Comparison of ENCODE assay signal across 9 mouse cellular contexts in the genomic region with DNA sequence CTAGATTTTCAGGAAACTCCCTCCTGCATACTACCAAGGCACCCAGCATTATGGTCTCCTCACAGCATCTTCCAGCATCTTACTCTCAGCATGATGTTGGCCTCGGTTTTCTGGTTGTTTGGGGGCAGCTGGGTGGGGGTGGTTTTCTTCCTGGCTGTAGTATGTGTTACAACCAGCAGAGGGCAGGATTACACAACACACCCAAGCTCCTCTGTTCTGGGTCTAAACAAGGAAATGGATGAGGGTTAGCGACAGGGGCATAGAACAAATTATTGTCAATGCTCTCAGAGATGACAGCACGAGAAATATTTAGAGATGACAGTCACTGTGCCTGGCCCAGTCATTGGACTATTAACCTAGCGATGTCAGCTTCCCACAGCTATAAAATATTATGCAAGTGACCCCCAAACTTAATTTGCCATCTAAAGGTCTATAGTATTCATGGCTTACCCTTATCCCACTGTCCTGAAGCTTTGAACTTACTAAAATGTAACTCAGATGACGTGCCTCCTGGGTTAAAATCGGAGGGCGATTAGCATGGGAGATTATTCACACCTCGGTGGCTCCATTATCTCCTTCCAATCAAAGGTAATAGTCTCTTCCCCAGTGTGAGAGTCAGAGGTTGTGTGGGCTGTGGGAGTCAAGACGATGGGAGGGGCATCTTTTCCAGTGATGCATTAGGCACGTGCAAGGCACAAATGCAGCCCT. TPM values are rescaled to one million over a fixed set of nuclear protein-coding genes. Genes with fewer than 3 reads are reported as not detected.
DNase-seq lines count a peak whose midpoint lies in the region; ATAC-seq lines count a peak whose summit lies in the region.
"Had no signal": no experiment of that assay in that cellular context is flagged by ENCODE, and none has a peak within 500 bp of the region (broad histone marks: within the 10 kb centered on the region; RNA-seq: fewer than 3 reads in every experiment).

No protein-coding gene starts in this region.

- no peaks in the 10 kb centered on the region for H3K27me3 ChIP-seq in hindbrain, embryonic 10.5 days (ENCODE audit: insufficient read depth, poor library complexity, severe bottlenecking)

- no peak overlapping the region for H3K27ac ChIP-seq in hindbrain, embryonic 10.5 days

- peaks cover 5% of the 10 kb centered on the region; the same call in 1 of the 2 replicates for H3K4me1 ChIP-seq in hindbrain, embryonic 10.5 days (replicated peaks)

- ATAC-seq in cerebellum, adult (ENCODE audit: insufficient number of reproducible peaks, low FRiP score, low TSS enrichment): no peak; the same call in 1 of the 2 replicates

- WGBS in hindbrain, embryonic 10.5 days: 14% methylated on average over 10 of the region's 10 CpGs

- H3K36me3 ChIP-seq in hindbrain, embryonic 10.5 days: no peaks in the 10 kb centered on the region

- no peaks in the 10 kb centered on the region for H3K9me3 ChIP-seq in hindbrain, embryonic 10.5 days

- peak; percentile 58 for DNase-seq in cerebellum, adult 11 months
- peak; percentile 60 for DNase-seq in adrenal gland, postnatal 10 days
- DNase-seq in embryo, embryonic 9.5 days (ENCODE audit: extremely low spot score): peak; percentile 66
- DNase-seq in hindbrain, embryonic 10.5 days (ENCODE audit: low spot score): peak; percentile 58
- peak; percentile 47 for DNase-seq in layer of hippocampus, adult 11-12 months (ENCODE audit: low spot score)
- DNase-seq in lung, postnatal 25 days (ENCODE audit: low spot score): peak; percentile 26
- DNase-seq in retina, postnatal 7 days (ENCODE audit: low read depth, low spot score): peak; percentile 66

- no peak overlapping the region for H3K4me3 ChIP-seq in hindbrain, embryonic 10.5 days

RNA-seq across cellular contexts. Expression of a gene that starts 52.2 kb away (rescaled TPM):
- total RNA-seq in adrenal gland, postnatal 10 days (2021): 10 to 100 TPM; 68.9 to 77.9 TPM
- 10.2 and 13.2 TPM in 2 replicates for polyA plus RNA-seq in hindbrain, embryonic 10.5 days (2016; fragmentation: Nextera tagmentation; extraction: Ambion mirVana)
- polyA plus RNA-seq: C2C12 had no signal
